Mouse (Mus musculus) cerebellum, postnatal 10 days (tissue): ENCODE data around the gene Med31.

Source experiments
- DNase-seq, 2 experiments: peaks; one replicate each; pipeline ENCODE4 v3.0.0; 2021; ENCODE audit warnings: mixed read lengths in 2 of 2

The Med31 gene

DNA sequence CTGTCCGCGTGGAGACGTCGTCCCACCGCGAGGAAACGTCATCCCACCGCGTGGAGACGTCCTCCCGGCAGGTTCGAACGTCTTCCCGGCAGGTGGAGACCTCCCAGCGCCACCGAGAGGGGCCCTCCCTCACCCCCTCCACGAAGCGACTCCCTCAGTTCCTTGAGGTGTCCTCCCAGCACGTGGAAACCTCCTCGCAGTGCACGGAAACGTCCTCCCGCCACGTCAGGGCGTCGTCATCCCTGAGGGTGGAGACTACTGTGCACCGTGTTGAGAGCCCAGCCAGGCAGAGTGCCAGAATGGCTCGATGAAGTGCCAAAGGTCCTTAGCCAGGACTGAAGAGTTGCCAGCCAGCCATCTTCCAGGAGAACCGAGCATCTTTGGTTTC is at the start of gene Med31:
Med31 (minus strand) TSS at position 183 of the 388 bp plus-strand sequence.
- DNase-seq = peak; percentile 94

DNA sequence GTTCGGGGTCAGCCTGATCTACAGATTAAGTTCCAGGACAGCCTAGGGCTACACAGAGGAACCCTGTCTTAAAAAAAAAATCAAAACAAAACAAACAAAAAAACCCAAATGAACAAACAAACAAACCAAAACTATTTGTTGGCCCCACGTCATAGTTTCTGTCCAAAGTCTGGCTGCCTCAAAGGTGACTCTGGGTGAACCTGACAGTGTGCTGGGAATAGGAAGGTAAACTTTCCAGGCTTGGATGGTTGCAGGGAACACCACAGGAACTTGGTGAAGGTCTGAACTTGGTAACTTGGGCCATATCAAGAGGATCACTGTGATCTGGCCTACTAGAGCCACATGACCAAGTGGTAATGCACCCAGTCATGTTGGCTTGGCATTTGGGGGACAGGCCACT is 41.0 kb upstream of the Med31 start:
- no peak for DNase-seq

DNA sequence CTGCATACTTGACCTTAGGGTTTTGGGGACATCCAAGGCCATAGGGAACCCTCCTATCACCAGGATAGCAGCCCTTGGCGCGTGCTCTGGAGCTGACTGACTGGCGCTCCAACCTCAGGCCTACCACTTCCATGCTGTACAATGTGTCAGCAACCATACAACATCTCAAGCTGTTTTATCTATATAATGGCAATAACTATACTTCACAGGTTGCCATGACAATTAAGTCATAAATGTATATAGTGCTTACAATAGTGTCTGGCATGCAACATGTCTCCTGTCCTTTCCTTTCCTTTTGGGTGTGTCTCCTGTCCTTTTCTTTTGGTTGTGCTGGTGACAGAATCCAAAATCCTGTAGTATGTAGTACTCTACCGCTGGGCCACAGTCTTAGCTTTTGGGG is 40.2 kb upstream of the Med31 start:
- no peak for DNase-seq

DNA sequence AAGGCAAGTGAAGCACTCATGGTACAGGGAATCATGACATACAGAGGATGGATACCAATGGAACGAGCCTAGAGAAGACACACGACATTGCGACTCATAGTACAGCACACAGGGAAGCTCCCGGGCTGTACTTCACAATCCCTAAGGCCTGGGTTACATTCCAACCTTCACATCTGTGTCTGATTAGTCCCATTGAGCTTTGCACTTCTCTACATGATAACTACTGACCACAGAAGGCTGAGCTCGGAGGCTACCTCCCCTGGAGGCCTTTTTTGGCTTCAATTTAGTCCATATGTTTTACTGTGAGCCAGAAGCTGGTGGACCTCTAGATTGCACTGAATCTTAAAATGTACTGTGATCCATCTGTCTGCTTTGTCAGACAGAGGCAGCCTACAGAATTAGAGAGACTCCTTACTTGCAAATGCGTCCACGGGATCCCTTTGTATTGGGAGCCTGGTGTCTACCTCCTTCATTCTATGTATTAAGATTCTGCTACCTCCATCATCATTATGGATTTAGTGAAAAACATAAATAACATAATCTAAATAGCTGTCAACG is 29.9 kb upstream of the Med31 start:
- no peak for DNase-seq

DNA sequence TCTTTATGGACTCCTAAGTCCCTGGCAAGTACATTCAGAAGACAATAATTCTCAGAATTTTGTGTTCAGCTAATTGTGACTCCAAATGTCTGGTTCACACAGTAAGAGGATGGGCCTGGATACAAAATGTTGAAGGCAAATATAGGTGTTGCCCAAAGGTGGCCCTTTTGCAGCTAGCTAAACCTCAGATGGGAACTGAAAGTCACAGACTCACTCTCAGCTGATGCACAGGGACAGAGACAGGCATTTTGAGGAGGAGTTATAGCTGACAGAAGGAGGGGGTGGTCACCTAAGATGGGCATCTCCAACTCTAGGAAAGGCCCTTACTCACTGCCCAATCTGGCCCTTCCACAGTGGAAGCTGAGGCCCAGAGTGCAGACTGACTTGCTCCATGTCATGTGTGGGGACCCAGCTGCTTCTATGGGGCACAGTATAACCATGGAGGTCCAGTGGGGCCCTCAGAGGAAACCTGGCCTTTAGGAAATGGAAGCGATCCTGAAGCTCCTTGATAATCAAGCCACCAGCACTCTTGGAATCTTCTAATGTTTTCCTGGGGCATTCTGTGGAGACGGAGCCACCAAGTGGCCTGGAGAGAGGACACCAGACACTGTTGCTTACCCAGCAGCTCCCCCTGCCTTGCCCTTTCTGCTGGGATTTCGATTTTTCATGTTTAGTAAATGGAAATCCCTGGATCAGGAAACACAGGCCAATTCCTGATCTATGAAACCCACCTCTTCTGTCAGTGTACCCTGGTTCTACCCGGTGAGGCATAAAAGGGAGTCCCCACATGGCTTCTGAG is 24.9 kb upstream of the Med31 start:
- no peak for DNase-seq

- DNase-seq = peak; percentile 82 to 90
Observed at GRCm38 (mm10) chr11:72234013-72234412, 18.6 kb upstream of the Med31 start.

GRCm38 (mm10) chr11:72232991-72233390 is 17.6 kb upstream of the Med31 start:
- DNase-seq = no peak

DNA sequence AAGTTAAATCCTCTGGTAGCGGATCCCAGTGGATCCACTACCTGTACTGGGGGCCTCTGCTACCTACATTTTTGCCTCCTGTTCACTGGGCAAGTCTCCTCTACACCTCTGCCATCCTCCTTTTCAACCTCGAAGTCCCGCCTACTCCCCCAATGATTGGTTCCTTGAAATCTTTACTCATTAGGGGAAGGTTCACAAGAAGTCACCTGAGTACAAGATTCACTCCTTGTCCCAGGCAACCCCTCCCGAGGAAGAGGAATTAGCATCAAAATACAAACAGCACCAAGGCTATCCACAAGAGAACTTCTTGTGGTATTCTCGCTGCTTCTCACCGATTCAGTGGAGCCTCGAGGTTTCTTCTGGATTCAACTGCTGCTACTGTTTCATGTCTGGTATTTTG is 16.7 kb upstream of the Med31 start:
- no peak for DNase-seq

- DNase-seq = peak in 1 of 2 experiments; percentile 5
Observed at GRCm38 (mm10) chr11:72228513-72228912, 13.1 kb upstream of the Med31 start.

DNA sequence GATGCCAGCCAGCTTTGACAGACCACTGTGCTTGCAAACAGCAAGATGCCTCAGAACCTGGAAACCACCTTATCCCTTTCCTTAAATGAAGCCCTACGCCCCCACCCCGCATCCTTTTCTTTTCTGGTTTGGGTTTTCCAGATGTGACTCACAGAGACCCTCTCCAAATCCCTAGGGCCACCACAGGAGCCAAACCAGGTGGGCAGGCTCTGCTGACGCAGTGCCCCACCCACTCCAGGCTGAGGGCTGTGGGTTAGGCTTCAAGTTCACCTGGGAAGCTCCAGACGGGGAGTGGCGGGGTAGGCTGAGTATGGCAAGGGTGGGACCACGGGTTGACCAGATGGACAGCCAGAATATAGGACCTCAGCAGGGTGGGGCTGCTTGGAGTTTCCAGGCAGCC is 11.5 kb upstream of the Med31 start:
- DNase-seq = peak; percentile 40 to 56

DNA sequence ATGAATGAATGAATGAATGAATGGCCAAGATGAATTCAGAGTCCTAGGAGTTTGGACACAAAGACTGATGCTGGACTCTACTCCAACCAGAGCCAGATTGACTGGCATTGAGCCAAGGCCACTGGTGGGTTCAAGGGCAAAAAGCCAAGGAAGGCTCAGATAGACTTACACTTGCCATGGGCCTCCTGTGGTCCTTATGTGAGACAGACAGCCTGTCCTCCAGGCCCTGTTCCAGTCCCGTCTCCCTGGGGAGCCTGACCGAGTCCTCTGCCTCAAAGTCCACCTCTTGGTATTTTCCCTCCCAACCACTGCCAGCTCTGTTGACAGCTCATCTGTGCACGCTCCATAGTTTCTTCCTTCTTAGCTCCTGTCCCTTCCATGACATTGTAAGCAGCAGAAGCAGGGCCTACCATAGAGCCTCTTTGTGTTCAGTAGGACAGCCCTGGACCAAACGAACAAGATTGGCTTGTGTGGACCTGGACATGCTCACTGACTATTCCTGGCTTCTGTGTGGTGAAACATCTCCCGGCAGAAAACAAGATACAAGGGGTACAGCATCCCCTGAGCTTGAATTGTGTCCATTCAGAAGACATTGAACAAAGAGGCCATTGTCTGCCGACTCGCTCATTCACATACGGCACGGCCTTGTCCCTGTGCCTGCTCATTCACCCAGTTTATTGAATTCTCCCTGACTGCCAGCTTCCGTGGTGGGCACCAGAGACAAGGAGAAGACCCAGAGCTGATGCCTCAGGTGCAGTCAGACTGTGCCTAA is 10.8 kb upstream of the Med31 start:
- peak; percentile 97 to 98 for DNase-seq

- peak; percentile 94 to 95 for DNase-seq
Observed at GRCm38 (mm10) chr11:72224865-72225264, 9.5 kb upstream of the Med31 start.

- peak in 1 of 2 experiments; percentile 25 for DNase-seq
Observed at GRCm38 (mm10) chr11:72223414-72223813, 8.0 kb upstream of the Med31 start.

DNA sequence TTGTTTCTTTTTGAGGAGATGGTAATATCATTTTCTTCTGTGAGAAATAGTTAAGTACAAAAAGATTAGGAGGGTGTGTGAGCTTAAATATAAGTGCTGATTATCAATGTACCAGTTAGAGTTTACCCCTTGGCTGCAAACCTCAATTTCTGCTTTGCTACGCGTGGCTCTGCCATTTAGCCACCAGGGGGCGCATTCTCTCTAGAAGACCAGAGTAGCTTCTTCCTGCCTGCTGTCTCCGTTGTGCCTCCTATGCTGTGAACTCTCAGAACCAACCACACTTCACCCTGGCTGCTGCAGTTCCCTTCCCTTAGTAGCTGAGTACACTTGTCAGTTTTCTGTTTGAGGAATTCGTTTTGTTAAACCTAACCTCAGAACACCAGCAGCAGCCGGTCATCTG is 5.9 kb upstream of the Med31 start:
- DNase-seq = peak; percentile 89 to 93

DNA sequence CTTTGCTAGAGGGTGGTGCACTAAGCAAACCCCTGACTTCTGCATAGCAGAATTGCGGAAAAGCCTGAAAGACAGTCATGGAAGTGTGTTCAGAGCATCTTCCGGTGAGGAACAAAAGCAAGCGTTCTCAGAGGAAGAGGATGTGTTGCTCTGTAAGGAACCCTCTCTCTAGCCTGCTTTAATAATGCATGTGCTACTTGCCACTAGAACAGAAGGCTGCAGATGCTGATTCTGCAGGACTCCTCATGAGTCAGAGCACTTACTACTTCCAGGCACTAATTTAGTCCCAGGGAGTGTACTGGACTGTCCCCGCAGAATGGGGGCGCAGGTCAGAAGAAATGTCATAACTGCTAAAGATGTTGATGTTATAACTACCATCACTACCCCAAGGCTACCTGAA is 1.7 kb upstream of the Med31 start:
- no peak for DNase-seq

- DNase-seq = peak; percentile 98
Observed at GRCm38 (mm10) chr11:72214591-72215409, 592 bp downstream of the Med31 start.

DNA sequence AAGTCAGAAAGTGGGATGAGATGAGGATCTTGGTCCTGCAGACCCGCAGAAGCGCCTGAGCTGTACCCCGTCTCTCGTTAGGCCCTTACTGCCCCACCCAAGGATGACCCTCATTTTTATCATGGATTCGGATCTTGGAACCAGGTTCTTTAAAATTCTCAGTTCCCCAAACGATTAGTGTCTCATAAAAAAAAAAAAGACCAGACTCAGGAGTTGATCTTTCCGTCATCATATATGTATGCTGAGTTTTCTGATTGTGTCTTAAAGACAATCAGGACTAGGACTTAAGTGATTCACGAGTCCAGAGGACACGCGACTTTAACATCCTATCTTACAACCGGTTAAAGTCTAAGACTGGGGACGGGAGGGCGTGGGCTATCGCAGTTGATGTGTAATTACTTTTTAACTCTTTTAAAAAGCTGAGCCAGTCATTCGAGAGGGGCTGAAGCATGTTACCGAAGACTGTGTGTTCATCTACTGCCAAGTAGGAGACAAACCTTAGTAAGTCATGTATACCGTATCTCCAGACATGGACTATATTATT is 7.5 kb downstream of the Med31 start:
- no peak for DNase-seq

DNA sequence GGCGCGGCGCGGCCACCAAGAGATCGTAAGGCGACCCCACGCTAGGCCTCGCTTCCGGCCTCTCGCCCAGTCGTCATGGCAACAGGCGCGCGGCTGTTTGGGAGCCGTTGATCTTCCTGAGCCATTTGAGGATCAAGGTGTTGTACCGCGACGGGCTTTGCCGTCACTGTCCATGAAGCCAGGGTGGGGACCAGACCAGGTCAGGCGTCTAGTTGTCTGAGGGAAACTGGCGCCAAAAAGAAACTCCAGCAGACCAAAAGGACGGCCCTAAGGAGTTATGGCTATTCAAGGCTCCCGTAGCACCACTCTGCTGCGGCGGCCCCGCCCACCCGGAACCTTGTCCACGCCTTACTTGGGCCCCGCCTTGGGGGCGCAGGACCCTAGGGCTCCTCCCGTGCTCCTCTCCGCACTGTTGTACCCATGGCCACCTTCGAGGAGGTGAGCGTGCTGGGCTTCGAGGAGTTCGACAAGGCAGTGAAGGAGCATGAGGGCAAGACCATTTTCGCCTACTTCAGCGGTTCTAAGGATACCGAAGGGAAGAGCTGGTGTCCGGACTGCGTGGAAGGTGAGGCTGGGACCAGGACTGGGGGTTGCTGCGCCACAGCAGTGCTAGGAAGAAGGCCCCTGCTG is 8.1 kb downstream of the Med31 start, which contains the start of the genes 4933427D14Rik and Txndc17:
4933427D14Rik (minus strand) TSS at position 256 of the 630 bp plus-strand sequence.
Txndc17 (plus strand) TSS at position 344 of the 630 bp plus-strand sequence.
- peak; percentile 91 to 94 for DNase-seq

- DNase-seq = peak; percentile 54 to 67
Observed at GRCm38 (mm10) chr11:72206341-72207203, 8.8 kb downstream of the Med31 start, which contains the start of gene Gm43951. Gm43951 (minus strand) TSS chr11:72206840.

DNA sequence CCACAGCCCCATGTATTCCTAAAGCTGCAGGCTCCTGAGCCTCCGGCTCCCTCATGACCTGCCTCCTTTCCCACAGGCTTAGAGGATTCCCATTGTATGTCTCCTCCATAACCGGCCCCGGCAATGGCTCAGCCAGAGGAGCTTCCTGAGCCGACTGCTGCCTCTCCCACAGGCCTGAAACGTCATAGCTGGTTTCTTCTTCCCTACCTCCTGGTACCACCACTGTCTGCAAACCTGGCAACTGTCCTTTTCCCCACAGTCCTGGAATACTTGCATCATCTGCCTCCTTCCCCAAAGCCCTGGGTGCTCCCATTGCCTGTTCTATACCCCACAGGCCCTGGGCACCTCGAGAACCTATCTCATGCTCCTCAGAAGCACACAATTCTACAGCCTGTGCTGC is 10.1 kb downstream of the Med31 start:
- no peak for DNase-seq

DNA sequence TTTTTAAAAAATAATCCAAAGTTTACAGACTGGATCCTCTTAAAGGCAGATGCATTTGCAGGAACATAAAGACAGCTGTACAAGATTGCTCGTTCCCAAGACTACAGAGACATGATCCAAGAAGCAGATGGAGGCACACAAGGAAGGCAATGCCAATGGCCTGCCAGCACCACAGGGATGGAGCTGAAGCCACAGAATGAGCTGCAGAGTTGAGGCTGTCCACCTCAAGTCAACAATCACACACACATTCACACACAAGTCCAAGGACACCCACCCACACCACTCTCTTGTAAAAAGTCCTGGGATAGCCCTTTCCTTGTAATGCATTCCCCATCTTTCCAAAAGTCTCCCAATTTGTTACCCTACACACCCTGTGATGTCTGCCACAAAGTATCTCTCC is 12.0 kb downstream of the Med31 start:
- DNase-seq = peak; percentile 78 to 82
